Mouse (Mus musculus): ENCODE data around the gene Wbp2.
"Not testable (repeated sequence)": the region's sequence is repeated elsewhere in the genome, so short reads cannot be mapped to it uniquely, and the experiment has no call there.

The Wbp2 gene

DNA sequence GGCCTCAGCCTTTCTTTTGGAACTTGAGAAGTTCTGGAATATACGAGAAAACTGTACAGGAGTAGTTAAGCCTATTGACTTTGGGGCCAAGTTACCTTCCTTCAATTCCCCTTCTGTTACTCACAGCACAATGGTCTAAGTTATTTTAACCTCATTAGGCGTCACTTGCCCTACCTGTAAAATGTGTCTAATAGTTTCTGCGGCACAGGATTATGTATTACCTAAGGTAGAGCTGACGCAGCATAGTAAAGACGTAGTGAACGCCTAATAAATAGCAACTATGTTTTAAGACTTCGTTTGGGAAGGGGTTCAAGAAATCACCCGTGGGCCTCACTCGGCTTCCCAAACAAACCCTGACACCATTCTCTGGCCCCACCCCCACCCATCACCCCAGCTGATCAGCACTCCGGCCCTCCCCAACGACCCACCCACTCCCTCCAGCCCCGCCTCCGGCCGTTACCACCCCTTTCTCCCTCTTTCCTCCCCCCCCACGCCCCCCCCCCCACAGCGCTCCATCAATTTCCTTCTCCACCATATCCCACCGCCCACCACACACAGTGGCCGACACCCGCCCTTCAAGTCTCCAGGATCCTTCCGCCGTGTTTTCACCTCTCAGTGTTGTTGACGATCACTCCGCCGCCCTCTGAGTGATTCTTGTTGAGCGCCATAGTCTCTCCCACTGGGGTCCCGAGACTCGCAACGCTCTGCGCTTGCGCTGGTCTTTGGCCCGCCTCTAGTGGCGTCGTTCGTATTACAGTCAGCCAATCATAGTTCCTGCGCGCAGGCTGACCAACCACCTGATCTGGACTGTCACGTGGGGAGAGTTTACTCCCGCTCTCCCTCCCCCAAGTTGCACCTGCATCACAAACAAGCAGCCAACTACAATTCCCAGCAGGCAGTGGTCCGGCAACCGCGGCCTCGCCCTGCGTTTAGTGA is at the start of gene Wbp2:
Gene Wbp2 (minus strand): TSS at position 738 of the 936 bp plus-strand sequence.
- peak; percentile 99 for DNase-seq (ENCODE audit: low spot score)

DNA sequence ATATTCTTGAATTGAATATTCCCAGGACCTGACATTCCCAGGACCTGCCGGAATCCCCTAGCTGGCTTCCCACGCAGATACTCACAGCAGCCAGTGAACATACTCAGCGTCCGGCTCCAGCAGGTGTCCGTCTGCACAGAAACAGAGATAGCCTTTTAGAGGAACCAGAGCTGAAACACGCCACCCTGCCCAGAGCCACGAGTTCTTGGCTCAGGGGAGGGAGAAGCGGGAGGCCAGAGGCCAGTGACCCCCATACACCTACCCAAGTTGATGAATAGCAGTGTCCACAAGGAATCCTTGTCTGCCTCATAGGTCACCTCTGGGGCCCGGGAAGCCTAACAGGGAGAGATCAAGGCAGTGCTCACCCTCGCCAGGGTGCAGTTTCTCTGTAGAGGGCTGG is 47.4 kb upstream of the Wbp2 start:
- DNase-seq (ENCODE audit: low spot score), result no peak

DNA sequence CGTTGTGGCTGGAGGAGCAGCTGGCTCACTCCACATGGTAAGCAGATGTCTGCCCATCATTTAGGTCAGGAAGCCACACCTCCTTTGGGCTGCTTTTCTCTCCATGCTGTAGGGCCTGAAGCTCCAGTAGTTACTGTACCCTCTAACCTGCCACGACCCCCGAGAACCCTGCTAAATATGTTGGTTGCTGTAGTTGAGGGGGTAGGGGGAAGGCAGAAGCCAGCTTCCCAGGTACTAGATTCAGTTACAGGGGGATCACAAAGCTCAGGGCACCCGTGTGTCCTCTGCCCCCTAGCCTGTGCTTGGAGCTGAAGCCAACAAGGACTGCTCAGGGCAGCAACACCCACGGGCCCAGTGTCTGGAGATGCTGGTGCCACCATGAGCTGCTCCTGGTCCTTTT is 46.7 kb upstream of the Wbp2 start:
- no peak for DNase-seq (ENCODE audit: low spot score)

DNA sequence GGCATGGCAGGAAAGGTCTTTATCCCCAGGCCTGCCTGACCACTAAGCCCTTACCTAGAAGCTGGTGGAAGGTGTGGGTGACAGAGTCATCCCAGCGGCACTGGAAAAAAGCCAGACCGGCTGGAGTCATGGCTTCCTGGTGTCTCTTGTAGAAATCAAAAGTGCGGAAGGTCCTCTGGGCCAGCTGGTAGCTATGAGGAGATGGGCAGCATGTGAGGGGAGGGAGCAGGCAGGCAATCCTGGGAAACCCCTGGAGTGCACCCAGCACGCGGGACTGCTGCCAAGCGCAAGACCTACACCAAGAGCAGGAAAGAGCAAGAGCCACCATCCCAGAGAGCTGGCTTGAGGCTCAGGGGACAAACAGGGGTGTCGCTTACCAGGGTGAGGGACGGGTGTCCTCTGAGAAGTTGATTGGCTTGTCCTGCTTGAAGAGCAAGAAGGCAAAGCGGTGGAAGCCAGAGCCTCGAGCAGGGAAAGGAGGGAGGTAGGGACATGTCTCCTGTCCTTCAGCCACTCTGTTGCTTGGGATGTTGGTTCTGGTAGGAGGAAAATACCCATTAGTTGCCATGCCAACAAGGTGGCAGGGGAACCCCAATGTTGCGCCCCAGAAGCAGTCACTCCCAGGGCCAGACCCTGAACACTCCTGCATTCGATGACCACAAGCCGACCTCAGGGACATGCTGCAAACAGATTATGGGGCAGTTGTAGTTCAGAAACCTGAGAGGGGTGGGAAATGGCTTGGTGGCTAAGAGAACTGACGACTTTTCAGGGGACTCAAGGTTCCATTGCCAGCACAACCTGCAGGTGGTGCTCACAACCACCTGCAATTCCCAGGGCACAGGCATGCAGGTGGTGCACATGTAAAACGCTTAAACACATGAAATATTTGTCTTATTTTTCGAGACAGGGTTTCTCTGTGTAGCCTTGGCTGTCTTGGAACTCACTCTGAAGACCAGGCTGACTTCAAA is 45.9 kb upstream of the Wbp2 start:
- no peak for DNase-seq (ENCODE audit: low spot score)

GRCm38 (mm10) chr11:116131349-116132170 is 44.8 kb upstream of the Wbp2 start:
- DNase-seq (ENCODE audit: low spot score), result no peak

GRCm38 (mm10) chr11:116130488-116131205 is 43.9 kb upstream of the Wbp2 start, which contains the start of gene Trim65:
Trim65 (minus strand) TSS chr11:116131128.
- DNase-seq (ENCODE audit: low spot score), result peak; percentile 88

DNA sequence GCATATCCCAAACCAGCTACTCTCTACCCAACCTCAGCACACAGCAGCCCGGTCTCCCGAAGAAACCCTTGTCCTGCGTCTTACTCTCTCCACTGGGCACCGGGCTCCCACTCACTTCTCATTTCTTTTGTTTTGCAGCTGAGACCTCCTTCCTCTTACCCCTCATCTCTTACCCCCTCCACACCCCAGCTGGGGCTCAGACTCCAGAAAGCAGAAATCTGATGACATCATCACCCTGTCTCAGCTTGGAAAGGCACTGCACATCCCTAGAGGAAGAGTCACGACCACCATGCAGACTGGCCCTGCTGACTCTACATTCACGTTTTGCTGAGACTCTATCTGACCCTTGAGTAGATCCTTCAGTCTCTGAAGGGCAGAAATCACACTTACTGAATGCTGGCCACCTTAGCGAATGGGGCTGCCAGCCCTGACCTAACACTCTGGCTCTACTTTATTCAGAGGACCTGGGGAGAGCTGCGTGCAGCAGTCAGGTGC is 43.2 kb upstream of the Wbp2 start:
- no peak for DNase-seq (ENCODE audit: low spot score)

GRCm38 (mm10) chr11:116129091-116129790 is 42.4 kb upstream of the Wbp2 start:
- no peak for DNase-seq (ENCODE audit: low spot score)

GRCm38 (mm10) chr11:116127986-116128385 is 41.2 kb upstream of the Wbp2 start:
- no peak for DNase-seq (ENCODE audit: low spot score)

DNA sequence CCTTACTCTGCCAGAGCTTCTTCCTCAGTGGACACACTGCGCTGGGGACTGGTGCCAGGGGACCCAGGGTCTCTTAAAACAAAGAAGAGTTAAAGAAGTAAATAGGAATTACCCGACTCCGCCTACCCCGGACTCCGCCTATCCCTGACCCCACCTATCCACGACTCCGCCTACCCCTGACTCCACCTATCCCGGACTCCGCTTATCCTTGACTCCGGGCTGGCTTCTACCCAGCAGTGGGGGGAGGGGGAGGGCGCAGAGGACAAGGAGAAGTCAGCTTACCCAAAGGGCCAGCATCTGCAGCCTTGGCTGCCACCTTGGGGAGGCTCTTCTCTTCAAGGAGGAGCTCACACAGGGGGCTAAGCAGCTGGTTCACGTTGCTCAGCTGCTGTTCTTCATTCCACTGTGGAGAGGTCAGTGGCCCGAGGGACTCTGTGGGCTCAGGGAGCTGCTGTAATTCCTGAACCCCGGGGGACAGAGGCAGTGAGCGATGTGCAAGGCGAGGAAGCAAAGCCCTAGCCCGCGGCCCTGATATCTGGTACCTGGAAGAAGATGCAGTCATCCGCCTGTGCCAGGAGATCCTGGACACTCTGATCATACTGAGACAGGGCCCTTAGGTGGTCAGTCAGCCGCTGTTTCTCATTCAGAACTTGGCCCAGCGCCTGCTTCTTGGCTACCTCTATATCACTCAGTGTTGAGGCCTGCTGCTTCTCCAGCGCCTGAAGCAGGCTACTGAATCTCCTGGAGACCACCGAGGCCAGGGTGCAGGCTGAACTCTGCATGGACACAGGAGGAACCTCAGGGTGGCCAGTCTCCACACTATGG is 40.6 kb upstream of the Wbp2 start, which contains the start of gene Trim47:
Gene Trim47 (minus strand): TSS at position 55 of the 825 bp plus-strand sequence.
- DNase-seq (ENCODE audit: low spot score), result peak; percentile 81

DNA sequence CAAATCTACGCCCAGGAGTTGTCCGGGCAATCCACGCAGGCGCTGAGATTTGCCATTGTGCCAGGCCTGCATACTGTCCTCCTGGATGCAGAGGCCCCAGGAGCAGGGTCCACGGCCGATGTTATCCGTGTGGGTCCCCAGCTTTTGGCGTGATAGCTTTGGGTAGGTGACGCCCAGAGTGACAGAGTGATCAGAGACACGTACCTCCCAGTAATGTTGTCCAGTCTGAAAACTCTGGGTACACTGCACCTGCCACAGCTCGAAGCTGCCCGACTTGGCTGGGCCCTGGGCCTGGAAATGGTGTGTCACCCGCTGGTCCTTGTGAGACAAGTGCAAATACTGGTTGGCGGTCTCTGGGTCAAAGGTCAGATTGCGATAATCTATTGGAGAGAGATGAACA is 39.5 kb upstream of the Wbp2 start:
- no peak for DNase-seq (ENCODE audit: low spot score)

DNA sequence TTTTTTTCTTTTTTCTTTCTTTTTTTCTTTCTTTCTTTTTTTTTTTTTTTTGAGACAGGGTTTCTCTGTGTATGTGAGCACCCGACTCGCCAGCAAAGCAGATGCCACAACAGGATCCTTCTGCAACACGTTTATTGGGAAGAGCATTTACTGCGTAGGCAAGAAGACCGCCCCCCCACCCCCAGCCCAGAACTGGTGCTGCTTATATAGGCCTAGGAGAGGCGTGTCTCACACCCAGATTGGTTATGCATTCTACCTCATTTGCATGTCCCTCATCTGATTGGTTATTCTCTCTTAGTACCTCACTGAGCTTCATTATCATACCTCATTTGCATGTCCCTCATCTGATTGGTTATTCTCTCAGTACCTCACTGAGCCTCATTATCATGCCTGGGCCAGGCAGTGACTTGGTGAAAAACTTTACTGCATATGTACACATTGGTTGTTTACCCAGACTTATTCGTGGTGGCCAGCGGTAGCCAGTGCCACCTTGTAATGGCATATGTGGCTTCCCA is 35.0 kb upstream of the Wbp2 start:
- DNase-seq (ENCODE audit: low spot score), result not testable (repeated sequence)

GRCm38 (mm10) chr11:116117819-116118218 is 31.0 kb upstream of the Wbp2 start:
- no peak for DNase-seq (ENCODE audit: low spot score)

DNA sequence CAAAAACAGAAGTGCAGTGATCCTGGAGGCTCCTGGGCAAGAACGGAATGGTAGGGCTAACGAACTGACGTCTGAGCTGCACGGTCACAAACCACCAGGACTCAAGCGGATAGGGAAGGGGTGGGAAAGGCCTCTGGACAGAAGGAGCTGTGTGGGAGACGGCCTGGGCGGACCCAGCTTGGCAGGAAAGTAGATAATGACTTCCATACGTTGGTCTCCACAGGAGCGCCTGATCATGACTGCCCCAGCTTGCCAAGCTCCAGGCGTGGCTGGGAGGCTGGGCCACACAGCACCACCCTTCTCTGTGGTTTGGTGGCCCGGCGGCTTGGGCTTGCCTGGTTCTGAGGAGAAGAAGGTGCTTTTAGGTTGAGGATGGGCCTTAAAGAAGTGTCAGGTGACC is 30.4 kb upstream of the Wbp2 start:
- DNase-seq (ENCODE audit: low spot score), result no peak

DNA sequence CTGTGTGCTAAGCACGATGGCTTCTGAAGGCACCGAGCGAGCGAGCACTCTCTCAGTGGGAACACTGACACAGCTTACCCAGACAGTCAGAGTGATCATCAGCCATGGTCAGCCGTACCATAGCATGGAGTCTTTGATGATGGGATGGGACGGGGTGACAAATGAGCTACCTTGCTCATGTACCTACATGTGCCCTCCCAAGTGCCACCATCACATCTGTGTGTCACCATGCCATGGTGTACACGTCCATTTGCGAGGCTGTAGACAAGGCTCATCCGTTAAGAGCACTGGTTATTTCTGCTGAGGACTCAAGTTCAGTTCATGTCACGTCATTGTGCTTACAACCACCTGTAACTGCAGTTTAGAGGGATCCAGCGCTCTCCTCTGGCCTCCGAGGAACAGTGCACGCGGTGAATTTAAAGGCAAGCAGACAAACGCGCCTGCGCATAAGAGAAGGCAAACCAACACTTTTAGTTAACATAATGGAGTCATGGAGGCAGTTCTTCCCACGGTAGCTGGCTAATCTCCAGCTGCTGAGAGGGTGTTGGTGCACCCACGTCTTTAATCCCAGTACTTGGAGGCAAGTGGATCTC is 24.9 kb upstream of the Wbp2 start:
- DNase-seq (ENCODE audit: low spot score), result no peak

DNA sequence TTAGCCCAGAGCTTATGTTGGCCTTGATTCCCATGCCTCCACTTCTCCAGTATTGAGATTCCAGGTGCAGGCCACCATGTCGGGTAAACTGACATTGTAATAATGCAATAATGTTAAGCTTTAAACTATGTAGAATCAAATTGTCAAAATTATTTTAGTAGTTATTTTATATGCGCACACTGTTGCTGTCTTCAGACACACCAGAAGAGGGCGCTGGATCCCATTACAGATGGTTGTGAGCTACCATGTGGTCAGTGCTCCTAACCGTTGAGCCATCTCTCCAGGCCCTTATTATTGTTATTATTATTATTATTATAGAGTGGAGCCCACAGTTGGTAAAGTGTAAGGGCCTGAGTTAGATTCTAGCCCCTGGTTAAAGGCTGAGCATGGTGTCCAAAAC is 24.3 kb upstream of the Wbp2 start:
- DNase-seq (ENCODE audit: low spot score), result no peak

DNA sequence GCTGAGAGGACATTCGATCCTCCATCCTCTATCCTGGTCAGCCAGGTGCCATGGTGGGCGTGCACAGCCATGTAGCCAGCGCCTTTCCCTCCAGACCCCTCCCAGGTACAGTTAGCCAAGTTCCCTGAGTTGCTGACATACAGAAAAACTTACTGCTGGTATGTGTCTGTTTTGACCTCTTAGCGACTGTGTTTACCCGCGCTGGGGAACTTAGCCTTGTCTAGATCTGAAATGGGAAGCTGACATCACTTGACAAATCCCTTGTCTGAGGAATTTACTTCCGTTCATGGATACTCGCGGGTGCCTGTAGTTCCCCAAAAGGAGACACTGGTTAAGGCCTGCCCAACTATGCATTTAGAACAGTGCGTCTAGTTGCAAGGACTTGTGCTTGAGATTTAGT is 23.7 kb upstream of the Wbp2 start:
- DNase-seq (ENCODE audit: low spot score), result no peak

GRCm38 (mm10) chr11:116110131-116110530 is 23.3 kb upstream of the Wbp2 start:
- no peak for DNase-seq (ENCODE audit: low spot score)
